Mouse (Mus musculus): Measurements from ENCODE around the gene Map2k6. TPM values are rescaled to one million over a fixed set of nuclear protein-coding genes. Genes with fewer than 3 reads are reported as not detected.
A peak's percentile ranks its signal among the peaks of the same experiment; 100 is the strongest.

The Map2k6 gene
- total and polyA plus RNA-seq, 3 experiments: 1.9 to 3.2 TPM; not detected in 1

- Histone ChIP-seq H3K27me3 (ENCODE audit: control insufficient read depth in 1 of 2, insufficient read depth in 2 of 2, low read length in 2 of 2) (no peaks in the 10 kb centered on the region), H3K79me2 (ENCODE audit: control insufficient read depth, insufficient read depth, low read length, poor library complexity) (no peaks in the 10 kb centered on the region), H3K36me3 (ENCODE audit: control insufficient read depth in 1 of 2, insufficient read depth in 2 of 2, low read length in 2 of 2) (no peaks in the 10 kb centered on the region), H3K4me1 (ENCODE audit: control insufficient read depth in 1 of 2, insufficient read depth in 2 of 2, low read length in 2 of 2) (no peaks in the 10 kb centered on the region), H3K9me3 (replicated peaks; ENCODE audit: insufficient read depth, low read length) (no peaks in the 10 kb centered on the region), H3K4me3 (ENCODE audit: control insufficient read depth in 1 of 2, insufficient read depth in 1 of 2, low read depth in 2 of 2, low read length in 2 of 2) (no peak overlapping the region), H3K9ac (ENCODE audit: control insufficient read depth, low read depth, low read length, poor library complexity, severe bottlenecking) (no peak overlapping the region), H3K27ac (ENCODE audit: control insufficient read depth, low read depth, low read length) (no peak overlapping the region)
- TF ChIP-seq CHD1 (IDR thresholded peaks at IDR 0.05; ENCODE audit: low read depth, low read length): no peak
- no peak for TF ChIP-seq JUND (IDR thresholded peaks at IDR 0.05; ENCODE audit: low read depth, low read length)
- TF ChIP-seq CHD2 (IDR thresholded peaks at IDR 0.05; ENCODE audit: low read length): no peak
- no peak for TF ChIP-seq POLR2AphosphoS5 (IDR thresholded peaks at IDR 0.05; ENCODE audit: borderline replicate concordance, low read depth, low read length)
- no peak for TF ChIP-seq ETS1 (IDR thresholded peaks at IDR 0.05; ENCODE audit: low read depth, low read length)
- TF ChIP-seq MAZ (IDR thresholded peaks at IDR 0.05; ENCODE audit: low read depth, low read length): no peak
- peak; percentile 76 for TF ChIP-seq ZC3H11A (IDR thresholded peaks at IDR 0.05; ENCODE audit: low read depth, low read length)
- TF ChIP-seq CTCF (IDR thresholded peaks at IDR 0.05 in 2 of 3, conservative IDR thresholded peaks at IDR 0.05 in 1 of 3; ENCODE audit: control insufficient read depth in 1 of 3, insufficient read depth in 1 of 3, low read depth in 2 of 3, low read length in 3 of 3, poor library complexity in 1 of 3, severe bottlenecking in 1 of 3): peak; percentile 71 to 86 (median 80)
- peak; percentile 73 for TF ChIP-seq RAD21 (IDR thresholded peaks at IDR 0.05; ENCODE audit: low read depth, low read length)
- no peak for TF ChIP-seq GABPA (IDR thresholded peaks at IDR 0.05; ENCODE audit: low read depth, low read length)
- peak; percentile 89 for TF ChIP-seq SMC3 (IDR thresholded peaks at IDR 0.05; ENCODE audit: low read depth, low read length)
- no peak for TF ChIP-seq MAFK (IDR thresholded peaks at IDR 0.05; ENCODE audit: borderline replicate concordance, low read depth, low read length)
- TF ChIP-seq ZNF384 (IDR thresholded peaks at IDR 0.05; ENCODE audit: low read depth, low read length): 0 out of 2 replicates have a peak, but pooled peaks have one; percentile 22
- TF ChIP-seq KAT2A (conservative IDR thresholded peaks at IDR 0.05; ENCODE audit: low read depth, low read length): 0 out of 2 replicates have a peak, but pooled peaks have one; percentile 17
- no peak for TF ChIP-seq HCFC1 (IDR thresholded peaks at IDR 0.05; ENCODE audit: low read depth, low read length)
- no peak for TF ChIP-seq MEF2A (IDR thresholded peaks at IDR 0.05; ENCODE audit: extremely low read depth, insufficient replicate concordance, low read depth, low read length, poor library complexity, severe bottlenecking)
- no peak for TF ChIP-seq USF2 (IDR thresholded peaks at IDR 0.05; ENCODE audit: borderline replicate concordance in 1 of 2, insufficient read depth in 1 of 2, low read depth in 1 of 2, low read length in 2 of 2)
- DNase-seq (ENCODE audit: low read depth, low spot score): peak; percentile 78
These were observed 10.9 kb downstream of the Map2k6 start for GRCm38 (mm10) chr11:110409776-110410175.

GRCm38 (mm10) chr11:110411596-110411995 is 12.7 kb downstream of the Map2k6 start:
- no peaks in the 10 kb centered on the region for H3K9me3 ChIP-seq (replicated peaks; ENCODE audit: insufficient read depth, low read length)
- no peaks in the 10 kb centered on the region for H3K79me2 ChIP-seq (ENCODE audit: control insufficient read depth, insufficient read depth, low read length, poor library complexity)
- no peaks in the 10 kb centered on the region for H3K4me1 ChIP-seq (ENCODE audit: control insufficient read depth in 1 of 2, insufficient read depth in 2 of 2, low read length in 2 of 2)
- DNase-seq (ENCODE audit: low read depth, low spot score): no peak
- H3K27ac ChIP-seq (ENCODE audit: control insufficient read depth, low read depth, low read length): no peak overlapping the region
- no peak overlapping the region for H3K9ac ChIP-seq (ENCODE audit: control insufficient read depth, low read depth, low read length, poor library complexity, severe bottlenecking)
- no peak for TF ChIP-seq ELF1 (IDR thresholded peaks at IDR 0.05; ENCODE audit: low read depth, low read length)
- no peak for TF ChIP-seq EP300 (IDR thresholded peaks at IDR 0.05; ENCODE audit: low read depth in 1 of 2, low read length in 2 of 2)
- TF ChIP-seq GABPA (IDR thresholded peaks at IDR 0.05; ENCODE audit: low read depth, low read length): no peak
- TF ChIP-seq BHLHE40 (IDR thresholded peaks at IDR 0.05; ENCODE audit: borderline replicate concordance, low read depth, low read length): no peak
- no peak for TF ChIP-seq TCF12 (IDR thresholded peaks at IDR 0.05; ENCODE audit: low read depth, low read length)
- TF ChIP-seq HCFC1 (IDR thresholded peaks at IDR 0.05; ENCODE audit: low read depth, low read length): no peak
- no peak for TF ChIP-seq CTCF (IDR thresholded peaks at IDR 0.05 in 2 of 3, conservative IDR thresholded peaks at IDR 0.05 in 1 of 3; ENCODE audit: control insufficient read depth in 1 of 3, insufficient read depth in 1 of 3, low read depth in 2 of 3, low read length in 3 of 3, poor library complexity in 1 of 3, severe bottlenecking in 1 of 3)
- no peak for TF ChIP-seq SMC3 (IDR thresholded peaks at IDR 0.05; ENCODE audit: low read depth, low read length)
- no peak for TF ChIP-seq CHD2 (IDR thresholded peaks at IDR 0.05; ENCODE audit: low read length)
- no peak for TF ChIP-seq GATA1 (IDR thresholded peaks at IDR 0.05; ENCODE audit: low read depth, low read length)
- TF ChIP-seq RCOR1 (IDR thresholded peaks at IDR 0.05; ENCODE audit: low read depth, low read length): no peak
- TF ChIP-seq ZMIZ1 (IDR thresholded peaks at IDR 0.05; ENCODE audit: low read depth, low read length): no peak
- TF ChIP-seq POLR2A (IDR thresholded peaks at IDR 0.05; ENCODE audit: control insufficient read depth in 1 of 2, insufficient read depth in 1 of 2, low read depth in 1 of 2, low read length in 2 of 2, poor library complexity in 1 of 2): no peak
- no peak for TF ChIP-seq NRF1 (IDR thresholded peaks at IDR 0.05; ENCODE audit: insufficient read depth, low read depth, low read length, poor library complexity, severe bottlenecking)
- no peaks in the 10 kb centered on the region for H3K27me3 ChIP-seq (ENCODE audit: control insufficient read depth in 1 of 2, insufficient read depth in 2 of 2, low read length in 2 of 2)
- H3K4me3 ChIP-seq (ENCODE audit: control insufficient read depth in 1 of 2, insufficient read depth in 1 of 2, low read depth in 2 of 2, low read length in 2 of 2): no peak overlapping the region
- no peaks in the 10 kb centered on the region for H3K36me3 ChIP-seq (ENCODE audit: control insufficient read depth in 1 of 2, insufficient read depth in 2 of 2, low read length in 2 of 2)

Measured in MEL (cell line).